Mouse (Mus musculus): ENCODE measurements around the gene Camta1.

GRCm38 (mm10) chr4:151095207-151095606 is 766.5 kb downstream of the Camta1 start:
- TF ChIP-seq CTCF (IDR thresholded peaks at IDR 0.05; ENCODE audit: borderline replicate concordance, insufficient read depth, low read depth, low read length) (peak; percentile 70), POLR2A (IDR thresholded peaks at IDR 0.05; ENCODE audit: borderline replicate concordance, insufficient read depth, low read length) (no peak)
